Mouse (Mus musculus): ENCODE results near the gene Vmn1r177. TPM values are rescaled to one million over a fixed set of nuclear protein-coding genes. Genes with fewer than 3 reads are reported as not detected.
"Not testable (repeated sequence)": the region's sequence is repeated elsewhere in the genome, so short reads cannot be mapped to it uniquely, and the experiment has no call there.

Vmn1r177 gene
- not detected in 2 replicates for polyA plus RNA-seq (2012; rRNA removed)

- not testable (repeated sequence) for DNase-seq (ENCODE audit: low read depth)
Observed at GRCm38 (mm10) chr7:23866349-23866748, at the start of gene Vmn1r177. Gene Vmn1r177, minus strand, starts transcription at chr7:23866449.

- no peak for DNase-seq (ENCODE audit: low read depth)
Observed at GRCm38 (mm10) chr7:23891709-23892108, 25.5 kb upstream of the Vmn1r177 start, which contains the start of gene Vmn1r178. Gene Vmn1r178, plus strand, starts transcription at chr7:23892009.

DNA sequence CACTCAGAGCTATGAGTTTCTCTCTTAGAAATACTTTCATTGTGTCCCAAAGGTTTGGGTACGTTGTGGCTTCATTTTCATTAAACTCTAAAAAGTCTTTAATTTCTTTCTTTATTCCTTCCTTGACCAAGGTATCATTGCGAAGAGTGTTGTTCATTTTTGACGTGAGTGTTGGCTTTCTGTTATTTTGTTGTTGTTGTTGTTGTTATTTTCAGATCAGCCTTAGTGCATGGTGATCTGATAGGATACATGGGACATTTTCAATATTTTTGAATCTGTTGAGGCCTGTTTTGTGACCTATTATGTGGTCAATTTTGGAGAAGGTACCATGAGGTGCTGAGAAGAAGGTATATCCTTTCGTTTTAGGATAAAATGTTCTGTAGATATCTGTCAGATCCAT lies 10.7 kb upstream of the Vmn1r177 start:
- DNase-seq (ENCODE audit: low read depth), result not testable (repeated sequence)

GRCm38 (mm10) chr7:23837272-23837671 lies 29.0 kb downstream of the Vmn1r177 start, which contains the start of gene Vmn1r176:
Gene Vmn1r176, minus strand, starts transcription at chr7:23837372.
- not testable (repeated sequence) for DNase-seq (ENCODE audit: low read depth)

Other genes with a start within 250 kb of the Vmn1r177 start
- not detected in 2 replicates for gene Vmn1r171, start 235.7 kb downstream of the Vmn1r177 start, polyA plus RNA-seq (2012; rRNA removed)
- not detected in 2 replicates for gene Vmn1r172, start 208.1 kb downstream of the Vmn1r177 start, polyA plus RNA-seq (2012; rRNA removed)
- not detected in 2 replicates for gene Vmn1r173, start 165.7 kb downstream of the Vmn1r177 start, polyA plus RNA-seq (2012; rRNA removed)
- gene Vmn1r174, start 114.2 kb downstream of the Vmn1r177 start, polyA plus RNA-seq (2012; rRNA removed), result not detected in 2 replicates
- gene Vmn1r175, start 55.8 kb downstream of the Vmn1r177 start, polyA plus RNA-seq (2012; rRNA removed), result not detected in 2 replicates
- gene Vmn1r176, start 29.1 kb downstream of the Vmn1r177 start, polyA plus RNA-seq (2012; rRNA removed), result not detected in 2 replicates
- not detected in 2 replicates for gene Vmn1r178, start 25.6 kb upstream of the Vmn1r177 start, polyA plus RNA-seq (2012; rRNA removed)
- not detected in 2 replicates for gene Vmn1r179, start 60.5 kb upstream of the Vmn1r177 start, polyA plus RNA-seq (2012; rRNA removed)
- gene Vmn1r180, start 84.2 kb upstream of the Vmn1r177 start, polyA plus RNA-seq (2012; rRNA removed), result not detected in 2 replicates
- gene Vmn1r181, start 108.2 kb upstream of the Vmn1r177 start, polyA plus RNA-seq (2012; rRNA removed), result not detected in 2 replicates
- gene V1rd19, start 135.2 kb upstream of the Vmn1r177 start, polyA plus RNA-seq (2012; rRNA removed), result not detected in 2 replicates
- gene Vmn1r183, start 186.8 kb upstream of the Vmn1r177 start, polyA plus RNA-seq (2012; rRNA removed), result not detected in 2 replicates
- 13.1 and 14.2 TPM in 2 replicates for gene Zfp180, start 215.5 kb upstream of the Vmn1r177 start, polyA plus RNA-seq (2012; rRNA removed)
- 2.6 TPM in 2 replicates for gene Zfp112, start 245.9 kb upstream of the Vmn1r177 start, polyA plus RNA-seq (2012; rRNA removed)

Data from gonadal fat pad, adult 2 months (tissue).